Mouse (Mus musculus): Measurements from ENCODE around the gene Tmc2.

Tmc2 gene

GRCm38 (mm10) chr2:130248226-130248625, 53.2 kb downstream of the Tmc2 start:
- no peak for DNase-seq (ENCODE audit: low spot score in 2 of 2)

DNA sequence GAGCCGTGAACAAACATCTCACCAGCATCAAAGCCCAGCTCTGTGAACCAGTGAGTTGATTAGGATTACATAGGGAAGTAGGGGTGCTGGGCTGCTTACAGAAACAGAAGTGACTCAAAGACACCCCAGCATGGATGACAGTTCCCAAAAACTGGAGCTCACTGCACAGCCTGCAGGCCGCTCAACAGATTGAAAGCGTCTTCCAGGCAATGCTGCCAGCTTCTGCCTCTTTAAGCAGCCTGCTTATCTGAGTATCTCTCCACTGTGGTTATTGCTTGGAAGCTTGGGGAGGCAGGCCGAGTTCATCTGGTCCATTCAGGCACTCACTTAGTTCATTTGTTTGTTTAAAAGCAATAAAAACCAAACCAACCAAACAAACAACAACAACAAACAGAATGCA, 61.8 kb downstream of the Tmc2 start:
- DNase-seq (ENCODE audit: low spot score in 2 of 2) = no peak

- no peak for DNase-seq (ENCODE audit: low spot score in 2 of 2)
These were observed 65.8 kb downstream of the Tmc2 start for GRCm38 (mm10) chr2:130260822-130261221.

- DNase-seq (ENCODE audit: low spot score in 2 of 2) = no peak
These were observed 66.9 kb downstream of the Tmc2 start for GRCm38 (mm10) chr2:130261914-130262313.

GRCm38 (mm10) chr2:130262398-130262797, 67.4 kb downstream of the Tmc2 start:
- DNase-seq (ENCODE audit: low spot score in 2 of 2) = no peak

DNA sequence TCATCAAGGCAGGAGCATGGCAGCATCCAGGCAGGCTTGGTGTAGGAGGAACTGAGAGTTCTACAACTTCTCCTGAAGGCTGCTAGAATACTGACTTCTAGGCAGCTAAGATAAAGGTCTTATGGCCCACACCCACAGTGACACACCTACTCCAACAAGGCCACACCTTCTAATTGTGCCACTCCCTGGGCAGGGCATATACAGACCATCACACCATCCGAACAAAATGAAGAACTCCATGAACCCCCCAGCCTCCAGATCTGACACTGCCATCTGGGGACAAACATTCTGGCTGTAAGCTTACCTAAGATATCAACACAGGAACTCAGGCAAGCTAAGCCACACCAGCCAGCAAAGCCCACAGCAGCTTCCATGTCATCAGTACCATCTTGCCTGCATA, 70.5 kb downstream of the Tmc2 start:
- no peak for DNase-seq (ENCODE audit: low spot score in 2 of 2)

- no peak for DNase-seq (ENCODE audit: low spot score in 2 of 2)
These were observed 73.1 kb downstream of the Tmc2 start for GRCm38 (mm10) chr2:130268074-130268473.

- DNase-seq (ENCODE audit: low spot score in 2 of 2) = no peak
These were observed 78.7 kb downstream of the Tmc2 start for GRCm38 (mm10) chr2:130273732-130274131.

DNA sequence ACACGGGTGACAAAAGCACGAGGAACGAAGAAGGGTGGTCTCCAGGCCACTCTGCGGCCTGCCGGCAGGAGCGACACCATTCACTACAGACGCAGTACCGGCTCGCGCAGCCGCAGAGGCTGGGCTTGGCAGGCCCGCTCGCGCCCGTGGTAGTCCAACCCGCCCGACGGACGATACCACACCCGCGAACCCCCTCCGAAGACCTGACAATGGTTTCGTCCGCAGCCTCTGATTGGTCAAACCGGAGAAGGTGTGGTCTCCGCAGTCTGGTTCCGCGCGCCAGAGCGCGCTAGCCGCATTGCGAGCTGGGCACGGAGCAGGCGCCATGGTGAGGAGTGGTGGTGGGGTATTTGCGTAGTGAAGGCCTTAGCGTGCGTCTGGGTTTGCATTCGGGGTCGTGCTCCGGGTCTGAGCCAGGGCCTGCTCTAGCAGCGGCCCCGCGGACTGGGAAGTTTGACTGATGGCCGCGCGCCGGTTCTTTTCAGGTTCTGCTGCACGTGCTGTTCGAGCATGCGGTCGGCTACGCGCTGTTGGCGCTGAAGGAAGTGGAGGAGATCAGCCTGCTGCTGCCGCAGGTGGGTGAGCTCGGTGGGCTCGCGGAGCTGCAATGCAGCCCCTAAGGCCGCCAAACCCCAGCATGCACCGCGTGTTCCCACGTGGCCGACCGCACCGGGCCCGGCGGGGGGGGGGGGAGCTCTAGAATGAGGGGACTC, 79.3 kb downstream of the Tmc2 start, which contains the start of gene Nop56:
TSS of gene Nop56 (plus strand) at position 282 of the 713 bp plus-strand sequence.
- peak; percentile 99 for DNase-seq (ENCODE audit: low spot score in 2 of 2)

- DNase-seq (ENCODE audit: low spot score in 2 of 2) = no peak
These were observed 79.9 kb downstream of the Tmc2 start for GRCm38 (mm10) chr2:130274862-130275261.

GRCm38 (mm10) chr2:130275649-130276048, 80.7 kb downstream of the Tmc2 start:
- DNase-seq (ENCODE audit: low spot score in 2 of 2) = peak; percentile 48 to 68

DNA sequence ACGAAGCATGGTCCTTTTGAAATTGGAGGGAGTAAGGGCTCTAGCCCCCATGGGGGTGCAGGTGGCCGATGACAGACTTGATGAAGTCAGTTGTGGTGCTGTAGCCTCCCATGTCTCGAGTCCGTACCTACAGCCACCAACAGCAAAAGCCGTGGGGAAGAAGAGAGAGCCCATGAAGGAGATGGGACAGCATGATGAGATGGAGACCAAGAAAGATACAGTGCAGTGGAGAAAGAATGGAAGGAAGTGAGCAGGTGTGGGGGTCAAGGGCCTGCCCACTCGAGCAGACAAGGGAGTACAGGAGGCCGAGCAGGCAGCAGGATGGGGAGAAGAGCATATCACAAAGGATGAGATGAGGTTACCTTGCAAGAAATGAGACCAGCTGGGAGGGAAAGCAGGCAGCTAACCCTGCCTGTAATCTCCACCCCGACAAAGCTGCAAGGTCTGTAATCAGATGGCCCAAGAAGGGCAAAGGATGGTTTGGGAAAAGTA, 84.7 kb downstream of the Tmc2 start:
- DNase-seq (ENCODE audit: low spot score in 2 of 2) = no peak

GRCm38 (mm10) chr2:130280224-130280623, 85.2 kb downstream of the Tmc2 start:
- DNase-seq (ENCODE audit: low spot score in 2 of 2) = no peak

- no peak for DNase-seq (ENCODE audit: low spot score in 2 of 2)
These were observed 85.8 kb downstream of the Tmc2 start for GRCm38 (mm10) chr2:130280818-130281217.

DNA sequence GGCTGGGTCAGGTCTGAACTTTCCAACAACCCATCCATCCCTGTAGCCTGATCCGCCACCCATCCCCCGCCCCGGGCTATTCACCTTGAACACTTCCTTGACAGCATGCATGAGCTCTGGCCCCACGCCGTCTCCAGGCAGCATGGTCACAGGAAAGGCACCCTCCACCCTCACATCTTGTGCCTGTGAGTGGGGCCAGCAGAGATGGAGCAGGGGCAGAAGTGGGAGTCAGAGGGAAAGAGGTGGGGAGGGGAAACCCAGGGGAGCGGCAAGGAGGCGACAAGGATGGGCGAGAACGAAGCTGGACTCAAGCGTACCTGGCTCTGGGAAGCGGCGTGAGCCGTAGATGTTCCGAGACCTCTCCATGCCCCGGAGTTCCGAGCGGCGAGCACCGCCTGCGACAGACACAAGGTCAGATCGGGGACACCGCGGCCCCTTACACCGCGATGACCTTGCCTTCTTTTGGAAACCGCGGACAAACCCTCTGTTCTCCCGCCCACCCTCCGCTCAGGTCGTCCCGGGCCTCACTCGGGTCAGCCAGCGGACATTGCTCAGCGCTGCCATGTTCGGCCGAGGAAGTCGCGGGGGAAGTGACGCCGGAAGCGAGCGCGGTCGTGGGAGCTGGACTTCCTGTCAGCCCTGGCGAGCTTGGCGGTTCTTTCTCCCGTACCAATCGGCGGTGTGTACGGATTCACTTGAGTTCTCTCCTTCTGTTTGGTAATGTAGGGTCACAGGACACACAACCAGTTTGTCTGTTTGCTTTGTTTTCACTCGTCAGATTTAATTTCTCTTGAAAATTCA, 89.1 kb downstream of the Tmc2 start, which contains the start of gene Idh3b:
TSS of gene Idh3b (minus strand) at position 694 of the 801 bp plus-strand sequence.
- peak; percentile 72 to 80 for DNase-seq (ENCODE audit: low spot score in 2 of 2)

DNA sequence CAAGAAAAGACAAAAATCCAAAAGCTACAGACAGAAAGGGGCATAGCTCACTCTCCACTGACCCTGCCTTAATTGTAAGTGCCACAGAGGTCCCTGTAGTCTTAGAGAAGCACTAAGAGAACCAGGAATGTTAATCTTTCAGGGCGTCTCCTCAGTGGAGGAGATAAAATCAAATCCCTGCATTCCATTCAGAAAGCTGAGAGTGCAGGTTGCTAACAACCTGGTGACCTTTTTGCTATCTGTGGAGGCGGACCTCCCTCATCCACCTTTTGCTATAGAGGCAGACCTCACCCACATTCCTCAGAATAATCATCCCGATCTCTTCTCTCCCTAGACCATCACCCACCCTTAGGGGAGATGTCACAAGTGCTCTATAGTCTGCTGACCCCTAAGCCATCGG, 94.1 kb downstream of the Tmc2 start:
- DNase-seq (ENCODE audit: low spot score in 2 of 2) = no peak

- peak in 1 of 2 experiments; percentile 37 for DNase-seq (ENCODE audit: low spot score in 2 of 2)
These were observed 96.4 kb downstream of the Tmc2 start for GRCm38 (mm10) chr2:130291434-130291833.

- DNase-seq (ENCODE audit: low spot score in 2 of 2) = no peak
These were observed 98.0 kb downstream of the Tmc2 start for GRCm38 (mm10) chr2:130293009-130293408.

GRCm38 (mm10) chr2:130293486-130293885, 98.5 kb downstream of the Tmc2 start:
- DNase-seq (ENCODE audit: low spot score in 2 of 2) = no peak

DNA sequence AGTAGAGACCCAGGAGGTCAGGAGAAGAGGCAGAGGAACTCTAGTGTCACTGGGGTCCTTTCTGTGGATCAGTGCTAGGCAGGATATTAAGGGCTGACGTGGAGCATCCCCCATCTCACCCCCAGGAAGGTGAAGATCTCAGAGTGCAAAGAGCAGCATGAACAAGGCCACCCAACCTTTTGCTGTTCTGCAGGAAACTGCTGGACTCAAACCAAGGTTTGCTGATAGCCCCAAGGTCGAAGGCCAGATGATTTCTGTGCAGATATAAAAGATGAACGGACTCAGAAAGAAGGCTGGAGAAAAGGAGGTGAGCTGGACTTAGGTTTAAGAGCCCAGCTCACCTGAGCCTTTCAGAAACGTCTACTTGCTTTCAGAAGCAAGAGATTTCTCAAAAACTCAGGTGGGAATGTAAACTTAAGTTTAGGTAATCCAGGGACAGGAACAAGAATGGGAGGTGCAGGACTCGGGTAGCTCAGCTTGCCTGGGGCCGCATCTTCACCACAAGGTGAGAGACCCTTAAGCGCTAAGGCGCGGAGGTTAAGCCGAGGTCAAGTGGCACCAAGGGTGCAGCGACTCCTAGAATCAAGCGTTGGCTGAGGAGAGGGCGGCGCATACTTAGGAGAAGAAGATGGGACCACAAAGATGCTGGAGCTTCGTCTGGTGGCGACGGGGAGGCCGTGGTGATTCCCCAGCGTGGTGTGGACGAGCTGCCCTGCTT, 99.4 kb downstream of the Tmc2 start:
- DNase-seq (ENCODE audit: low spot score in 2 of 2) = no peak

DNA sequence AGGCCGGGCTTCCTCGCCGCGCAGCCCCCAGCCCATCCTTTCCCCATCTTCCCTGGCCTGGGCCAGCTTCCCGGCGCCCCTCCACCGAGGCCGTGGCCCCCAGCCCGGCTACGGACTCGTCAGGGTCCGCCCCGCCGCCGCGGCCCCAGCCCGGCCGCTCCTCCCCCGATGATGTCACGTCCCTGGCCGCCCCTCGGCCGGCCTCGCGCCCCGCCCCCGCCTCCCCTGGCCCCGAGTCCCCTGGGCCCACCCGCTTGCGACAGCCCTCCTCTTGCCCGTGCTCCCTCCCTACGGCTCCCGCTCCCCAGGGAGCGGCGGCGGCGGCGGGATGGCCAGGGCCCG, 99.9 kb downstream of the Tmc2 start, which contains the start of gene Ebf4:
TSS of gene Ebf4 (plus strand) at position 234 of the 342 bp plus-strand sequence.
- peak in 1 of 2 experiments; percentile 5 for DNase-seq (ENCODE audit: low spot score in 2 of 2)
